Mouse (Mus musculus) CH12.LX (cell line): Measurements from ENCODE around the gene Tbl3. TPM values are rescaled to one million over a fixed set of nuclear protein-coding genes. Genes with fewer than 3 reads are reported as not detected.

Experiments used
- DNase-seq: peaks from one replicate; pipeline ENCODE4 v3.0.0-alpha.2; 2013; ENCODE audit errors: extremely low read depth
- H3K27ac ChIP-seq: 2 replicates; pipeline ENCODE4 v1.5.1; 2012; ENCODE audit warnings: low read depth, mild to moderate bottlenecking, control low read depth, moderate library complexity; ENCODE audit not compliant: insufficient read depth
- H3K27me3 ChIP-seq: replicated peaks from 2 replicates; pipeline ENCODE3; 2012; ENCODE audit warnings: inconsistent platforms
- H3K36me3 ChIP-seq, 2 experiments: replicated peaks in 1 of 2; 2 replicates each; pipeline versions ENCODE3 to v1.6.1; 2012; ENCODE audit warnings: inconsistent platforms in 1 of 2, low read length in 1 of 2, mild to moderate bottlenecking in 1 of 2, mixed read lengths in 1 of 2, moderate library complexity in 1 of 2; ENCODE audit not compliant: control insufficient read depth in 1 of 2, insufficient read depth in 1 of 2
- H3K4me1 ChIP-seq, 2 experiments: 2 replicates each; pipeline ENCODE4 v1.6.1; 2012; ENCODE audit warnings: inconsistent platforms in 1 of 2, moderate library complexity in 1 of 2; ENCODE audit not compliant: insufficient read depth in 2 of 2, control insufficient read depth in 1 of 2
- H3K4me2 ChIP-seq: 2 replicates; pipeline ENCODE4 v1.6.1; 2012; ENCODE audit warnings: low read depth, mild to moderate bottlenecking, control low read depth; ENCODE audit not compliant: poor library complexity, insufficient read depth, severe bottlenecking
- H3K4me3 ChIP-seq, 3 experiments: fragments of 150-350 bp in 1 of 3; sonication (generic) in 1 of 3; replicated peaks in 1 of 3; 2 replicates each; pipeline versions ENCODE3 to v1.5.1; 2011 to 2012; ENCODE audit warnings: low read depth in 2 of 3, low read length in 2 of 3, mild to moderate bottlenecking in 2 of 3, moderate library complexity in 2 of 3, control low read depth in 1 of 3, improper control_type of control experiment in 1 of 3, inconsistent platforms in 1 of 3, mixed read lengths in 1 of 3; ENCODE audit not compliant: poor library complexity in 1 of 3
- H3K79me2 ChIP-seq: replicated peaks from 2 replicates; pipeline ENCODE4 v1.6.1; 2012; ENCODE audit warnings: mild to moderate bottlenecking, moderate library complexity; ENCODE audit not compliant: control insufficient read depth, poor library complexity, insufficient read depth, severe bottlenecking; ENCODE audit errors: extremely low read depth
- H3K9ac ChIP-seq: 2 replicates; pipeline ENCODE4 v1.6.1; 2012; ENCODE audit warnings: low read depth, mild to moderate bottlenecking, control low read depth, moderate library complexity; ENCODE audit not compliant: insufficient read depth
- H3K9me3 ChIP-seq: replicated peaks from 2 replicates; pipeline ENCODE3; 2012; ENCODE audit warnings: low read length, inconsistent platforms, mixed read lengths
- BHLHE40 ChIP-seq: IDR thresholded peaks from 2 replicates; pipeline ENCODE4 v1.6.1; 2011; ENCODE audit warnings: mild to moderate bottlenecking, low read depth, low read length, improper control_type of control experiment
- CHD1 ChIP-seq: IDR thresholded peaks from 2 replicates; pipeline ENCODE4 v1.6.1; 2012; ENCODE audit warnings: low read depth, low read length, improper control_type of control experiment, inconsistent platforms
- CTCF ChIP-seq, 2 experiments: IDR thresholded peaks in 1 of 2; conservative IDR thresholded peaks in 1 of 2; 2 replicates each; pipeline ENCODE4 v1.5.1; 2011 to 2012; ENCODE audit warnings: low read depth in 2 of 2, low read length in 2 of 2, improper control_type of control experiment in 1 of 2, inconsistent platforms in 1 of 2, mild to moderate bottlenecking in 1 of 2, moderate library complexity in 1 of 2
- E2F4 ChIP-seq: IDR thresholded peaks from 2 replicates; pipeline ENCODE4 v1.6.1; 2011; ENCODE audit warnings: low read depth, low read length, improper control_type of control experiment; ENCODE audit not compliant: insufficient replicate concordance
- ELF1 ChIP-seq: IDR thresholded peaks from 2 replicates; pipeline ENCODE4 v1.6.1; 2014; ENCODE audit warnings: low read depth, mild to moderate bottlenecking, inconsistent platforms, low read length, improper control_type of control experiment
- ETS1 ChIP-seq: conservative IDR thresholded peaks from 2 replicates; pipeline ENCODE4 v1.6.1; 2012; ENCODE audit warnings: low read depth, mild to moderate bottlenecking, inconsistent platforms, low read length, improper control_type of control experiment, moderate library complexity
- HCFC1 ChIP-seq: IDR thresholded peaks from 2 replicates; pipeline ENCODE4 v1.6.1; 2012; ENCODE audit warnings: low read depth, mild to moderate bottlenecking, inconsistent platforms, low read length, improper control_type of control experiment
- JUN ChIP-seq: IDR thresholded peaks from 2 replicates; pipeline ENCODE4 v1.6.1; 2011; ENCODE audit warnings: low read depth, mild to moderate bottlenecking, low read length, improper control_type of control experiment, moderate library complexity; ENCODE audit not compliant: insufficient read depth
- KAT2A ChIP-seq: IDR thresholded peaks from 2 replicates; pipeline ENCODE4 v1.6.1; 2012; ENCODE audit warnings: low read length, improper control_type of control experiment, inconsistent platforms; ENCODE audit not compliant: insufficient replicate concordance
- MAX ChIP-seq: IDR thresholded peaks from 2 replicates; pipeline ENCODE4 v1.6.1; 2011; ENCODE audit warnings: low read length, improper control_type of control experiment
- MEF2A ChIP-seq: IDR thresholded peaks from 2 replicates; pipeline ENCODE4 v1.6.1; 2014; ENCODE audit warnings: low read depth, mild to moderate bottlenecking, inconsistent platforms, low read length, improper control_type of control experiment, borderline replicate concordance
- MYC ChIP-seq: IDR thresholded peaks from 2 replicates; pipeline ENCODE4 v1.6.1; 2011; ENCODE audit warnings: low read depth, mild to moderate bottlenecking, improper control_type of control experiment, low read length
- NELFE ChIP-seq: IDR thresholded peaks from 2 replicates; pipeline ENCODE4 v1.6.1; 2011; ENCODE audit warnings: low read depth, low read length, improper control_type of control experiment
- NRF1 ChIP-seq: IDR thresholded peaks from 2 replicates; pipeline ENCODE4 v1.6.1; 2014; ENCODE audit warnings: low read depth, mild to moderate bottlenecking, inconsistent platforms, low read length, improper control_type of control experiment, moderate library complexity
- POLR2A ChIP-seq: IDR thresholded peaks from 2 replicates; pipeline ENCODE4 v1.6.1; 2011; ENCODE audit warnings: low read depth, mild to moderate bottlenecking, improper control_type of control experiment, low read length
- POLR2AphosphoS2 ChIP-seq: IDR thresholded peaks from 2 replicates; pipeline ENCODE4 v1.6.1; 2011; ENCODE audit warnings: low read depth, low read length, improper control_type of control experiment
- RAD21 ChIP-seq: IDR thresholded peaks from 2 replicates; pipeline ENCODE4 v1.6.1; 2011; ENCODE audit warnings: low read depth, mild to moderate bottlenecking, low read length, improper control_type of control experiment, moderate library complexity
- RCOR1 ChIP-seq: conservative IDR thresholded peaks from 2 replicates; pipeline ENCODE4 v1.6.1; 2012; ENCODE audit warnings: low read depth, mild to moderate bottlenecking, inconsistent platforms, low read length, improper control_type of control experiment
- SMC3 ChIP-seq: IDR thresholded peaks from 2 replicates; pipeline ENCODE4 v1.6.1; 2011; ENCODE audit warnings: low read depth, low read length, improper control_type of control experiment
- TCF12 ChIP-seq: IDR thresholded peaks from 2 replicates; pipeline ENCODE4 v1.6.1; 2014; ENCODE audit warnings: low read depth, mild to moderate bottlenecking, inconsistent platforms, low read length, improper control_type of control experiment
- USF1 ChIP-seq: IDR thresholded peaks from 2 replicates; pipeline ENCODE4 v1.6.1; 2014; ENCODE audit warnings: low read depth, mild to moderate bottlenecking, inconsistent platforms, low read length, improper control_type of control experiment
- USF2 ChIP-seq: conservative IDR thresholded peaks from 2 replicates; pipeline ENCODE4 v1.6.1; 2011; ENCODE audit warnings: low read depth, low read length, improper control_type of control experiment
- ZKSCAN1 ChIP-seq: IDR thresholded peaks from 2 replicates; pipeline ENCODE4 v1.6.1; 2012; ENCODE audit warnings: low read depth, inconsistent platforms, low read length, improper control_type of control experiment, borderline replicate concordance
- ZNF384 ChIP-seq: IDR thresholded peaks from 2 replicates; pipeline ENCODE4 v1.6.1; 2012; ENCODE audit warnings: low read depth, low read length, improper control_type of control experiment, inconsistent platforms
- dilution Hi-C: fragments of 300-500 bp; cut with MboI; formaldehyde crosslinking; loops from 2 replicates; pipeline ENCODE4 v1.14.3; 2020; ENCODE audit warnings: low sequenced_read_pairs; ENCODE audit not compliant: extremely low pct_unique_long_range_greater_than_20kb, extremely low pct_ligation_motif_present
- in situ Hi-C: fragments of 300-500 bp; cut with MboI; formaldehyde crosslinking; loops from 3 replicates; pipeline ENCODE4 v1.14.3; 2019; ENCODE audit warnings: low sequenced_read_pairs, low pct_ligation_motif_present, low pct_unique_long_range_greater_than_20kb, mixed read lengths
- polyA plus RNA-seq: library from polyadenylated mRNA; unstranded; fragments of >175 nt; gene quantifications from 2 replicates; pipeline ENCODE4 v1.2.1, GENCODE M21; 2012; ENCODE audit warnings: low read depth; ENCODE audit not compliant: insufficient read length
- total RNA-seq, 2 experiments: library from RNA; depleted of rRNA; stranded (reverse); fragments of 300-350 nt in 1 of 2; fragments of >200 nt in 1 of 2; gene quantifications; 2 replicates each; pipeline ENCODE4 v1.2.3; 2012 to 2014

Gene Tbl3
- total and polyA plus RNA-seq, 3 experiments = 98.0 to 105 (median 104) TPM

DNA sequence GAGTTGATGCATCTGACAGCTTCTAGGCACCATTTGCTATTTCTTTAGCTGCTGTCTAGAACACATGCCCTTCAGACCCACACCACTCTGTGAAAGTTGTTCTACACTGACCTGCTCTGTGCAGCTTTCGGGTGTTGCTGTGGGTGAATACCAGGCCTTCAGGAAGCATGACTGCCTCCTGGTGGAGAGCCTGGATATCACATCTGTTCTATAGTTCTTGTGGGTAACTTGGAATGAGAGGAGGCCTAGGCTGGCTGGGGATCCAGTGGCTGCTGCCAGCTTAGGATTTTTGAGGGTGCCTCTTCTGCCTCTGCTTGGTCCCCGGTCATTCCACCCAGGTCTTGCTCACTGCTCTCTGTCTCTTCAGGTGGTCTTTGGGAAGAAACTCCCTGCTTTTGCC, 31.3 kb downstream of the Tbl3 start:
- Histone ChIP-seq H3K9me3 (no peaks in the 10 kb centered on the region), H3K4me1 (peaks cover 4 to 47% of the 10 kb centered on the region in 2 experiments; a peak in 2 of 4 replicates), H3K9ac (no peak overlapping the region), H3K27ac (no peak overlapping the region), H3K4me2 (no peak overlapping the region), H3K4me3 (no peak overlapping the region), H3K27me3 (no peaks in the 10 kb centered on the region), H3K36me3 (peaks cover 57 to 75% of the 10 kb centered on the region in 2 experiments), H3K79me2 (peaks cover 46% of the 10 kb centered on the region)
- DNase-seq = peak; percentile 81
- TF ChIP-seq HCFC1 (no peak), CTCF (conservative IDR thresholded peaks at IDR 0.05 in 1 of 2, IDR thresholded peaks at IDR 0.05 in 1 of 2; ENCODE audit: low read depth in 2 of 2, low read length in 2 of 2) (peak; percentile 73 to 82), SMC3 (peak; percentile 71), RAD21 (peak; percentile 51), ELF1 (no peak)
- in situ Hi-C loops (no loop called here), dilution Hi-C loops (no loop called here)

DNA sequence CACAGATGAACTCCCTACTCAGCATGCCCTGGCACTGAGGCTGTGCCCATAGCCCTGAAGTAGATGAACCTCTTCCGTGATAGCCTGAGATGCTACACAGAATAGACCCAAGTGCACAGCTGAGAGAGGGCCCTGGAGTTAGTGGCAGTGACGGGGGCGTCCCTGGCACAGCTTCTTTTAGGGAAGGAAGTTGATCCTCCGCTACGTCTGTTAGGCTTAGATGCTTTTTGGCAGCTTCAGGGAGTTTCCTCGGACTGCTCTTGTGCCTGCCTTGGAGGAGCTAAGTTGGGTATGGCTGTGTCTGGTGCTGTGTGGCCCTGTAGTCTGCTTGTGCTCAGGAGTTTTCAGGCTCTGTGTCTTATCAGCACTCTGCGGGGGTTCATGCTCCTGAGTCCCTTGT, 33.2 kb downstream of the Tbl3 start:
- peaks cover 38 to 56% of the 10 kb centered on the region in 2 experiments for H3K36me3 ChIP-seq
- H3K79me2 ChIP-seq = peaks cover 61% of the 10 kb centered on the region
- no peak for DNase-seq
- no peaks in the 10 kb centered on the region for H3K9me3 ChIP-seq
- in situ Hi-C loops (loop anchor here (5.0 kb wide), 1 partner anchor 142 kb away; the partner anchor contains the start of gene Rab26), dilution Hi-C loops (no loop called here)
- no peak overlapping the region for H3K4me2 ChIP-seq
- no peak overlapping the region for H3K9ac ChIP-seq
- no peak overlapping the region for H3K27ac ChIP-seq
- no peaks in the 10 kb centered on the region for H3K27me3 ChIP-seq
- no peak for TF ChIP-seq JUN
- no peak for TF ChIP-seq ZKSCAN1
- no peak for TF ChIP-seq NELFE
- no peak for TF ChIP-seq CHD1
- TF ChIP-seq USF2 = no peak
- no peak for TF ChIP-seq ZNF384
- no peak for TF ChIP-seq E2F4
- TF ChIP-seq NRF1 = no peak
- no peak for TF ChIP-seq ETS1
- no peak for TF ChIP-seq POLR2AphosphoS2
- no peak for TF ChIP-seq POLR2A
- TF ChIP-seq MAX = no peak
- TF ChIP-seq CTCF (conservative IDR thresholded peaks at IDR 0.05 in 1 of 2, IDR thresholded peaks at IDR 0.05 in 1 of 2; ENCODE audit: low read depth in 2 of 2, low read length in 2 of 2) = no peak
- no peak for TF ChIP-seq RCOR1
- TF ChIP-seq MEF2A = no peak
- TF ChIP-seq BHLHE40 = no peak
- TF ChIP-seq TCF12 = no peak
- TF ChIP-seq MYC = no peak
- no peak for TF ChIP-seq KAT2A
- TF ChIP-seq USF1 = no peak
- no peak overlapping the region for H3K4me3 ChIP-seq
- peaks cover 5 to 52% of the 10 kb centered on the region in 2 experiments; a peak in 2 of 4 replicates for H3K4me1 ChIP-seq
